Mouse (Mus musculus): ENCODE measurements around the gene Megf6.

The Megf6 gene

DNA sequence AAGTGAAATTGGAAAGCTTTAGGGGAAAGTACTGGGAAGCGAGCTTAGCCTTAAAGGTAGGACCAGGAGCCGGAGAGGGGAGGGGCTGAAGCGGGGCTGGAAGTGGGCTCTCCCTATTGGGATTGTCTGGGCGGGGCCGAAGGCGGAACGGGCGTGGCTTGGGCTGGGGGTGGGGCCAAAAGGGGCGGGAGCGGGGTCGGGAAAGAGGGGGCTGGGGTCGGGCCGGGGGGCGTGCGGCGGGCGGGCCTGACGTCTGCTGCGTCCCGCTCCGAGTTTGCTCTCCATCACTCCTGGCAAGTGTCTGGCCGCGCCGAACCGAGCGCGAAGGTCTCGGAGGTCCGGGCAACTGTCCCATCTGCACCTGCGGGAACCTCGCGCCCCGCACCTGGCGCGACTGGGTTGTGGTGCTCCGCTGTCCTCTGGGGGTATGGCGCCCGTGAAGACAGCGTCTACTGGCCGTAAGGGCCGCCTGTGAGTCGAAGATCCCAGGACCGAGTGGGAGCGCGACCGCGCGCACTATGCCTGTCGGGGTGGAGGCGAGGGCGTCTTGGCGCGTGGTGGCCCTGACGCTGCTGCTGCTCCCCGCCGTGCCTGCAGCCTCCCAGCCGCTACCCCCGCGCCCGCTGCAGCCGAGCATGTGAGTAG lies at the start of gene Megf6:
TSS of gene Megf6 (plus strand) at position 225 of the 645 bp plus-strand sequence.
- DNase-seq (ENCODE audit: low spot score in 2 of 2): no peak

DNA sequence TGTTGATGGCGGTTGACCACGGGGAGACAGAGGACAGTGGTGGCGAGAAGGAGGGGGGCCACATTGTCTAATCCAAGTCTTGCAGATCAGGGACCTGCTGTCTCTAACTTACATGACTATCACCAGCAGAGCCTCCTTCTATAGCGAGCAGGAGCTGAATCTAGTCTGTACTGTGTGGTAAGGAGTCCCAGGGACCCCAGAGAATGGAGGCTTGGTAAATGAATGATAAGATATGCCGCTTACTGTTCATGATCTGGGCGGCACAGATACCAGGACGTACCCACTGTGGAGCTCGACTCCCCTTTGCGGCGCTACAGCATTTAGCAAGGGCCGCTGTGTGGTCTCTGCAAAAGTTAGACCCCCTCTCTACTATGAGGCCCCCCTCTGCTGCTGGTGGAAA lies 48.7 kb upstream of the Megf6 start:
- no peak for DNase-seq (ENCODE audit: low spot score in 2 of 2)

DNA sequence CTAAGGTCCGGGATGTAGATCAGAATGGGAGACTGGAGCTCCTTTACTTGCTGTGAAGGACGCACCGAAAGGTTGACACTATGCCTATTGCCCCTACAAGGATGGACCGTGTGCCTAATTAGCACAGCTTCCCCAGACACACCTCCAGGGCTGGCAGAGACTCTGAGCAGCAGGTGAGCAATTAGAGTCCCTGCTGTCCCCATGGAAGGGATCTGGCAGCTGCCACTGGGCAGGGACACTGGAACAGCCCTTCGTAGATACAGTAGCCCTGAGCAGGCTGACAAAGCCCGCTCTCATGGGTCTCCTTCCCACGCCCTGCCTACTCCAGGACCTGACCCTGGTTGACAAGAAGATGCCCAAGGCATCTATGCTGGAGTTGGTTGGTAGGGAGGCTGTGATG lies 48.2 kb upstream of the Megf6 start:
- no peak for DNase-seq (ENCODE audit: low spot score in 2 of 2)

DNA sequence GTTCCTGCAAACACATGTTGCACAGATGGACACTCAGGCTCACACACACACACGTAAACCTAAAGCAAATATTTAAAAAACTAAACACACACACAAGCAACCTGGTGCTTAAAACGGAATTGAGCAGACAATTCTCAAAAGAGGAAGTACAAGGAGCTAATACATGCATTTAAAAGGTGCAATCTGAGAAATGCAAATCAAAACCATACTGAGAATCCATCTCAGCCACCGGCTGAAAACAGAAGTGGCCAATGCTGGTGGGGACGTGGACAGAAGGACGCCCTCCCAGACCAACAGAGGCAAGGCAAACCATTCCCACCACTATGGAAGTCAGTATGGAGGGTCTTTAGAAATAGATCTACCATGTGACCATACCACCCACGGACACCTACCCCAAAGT lies 47.0 kb upstream of the Megf6 start:
- no peak for DNase-seq (ENCODE audit: low spot score in 2 of 2)

DNA sequence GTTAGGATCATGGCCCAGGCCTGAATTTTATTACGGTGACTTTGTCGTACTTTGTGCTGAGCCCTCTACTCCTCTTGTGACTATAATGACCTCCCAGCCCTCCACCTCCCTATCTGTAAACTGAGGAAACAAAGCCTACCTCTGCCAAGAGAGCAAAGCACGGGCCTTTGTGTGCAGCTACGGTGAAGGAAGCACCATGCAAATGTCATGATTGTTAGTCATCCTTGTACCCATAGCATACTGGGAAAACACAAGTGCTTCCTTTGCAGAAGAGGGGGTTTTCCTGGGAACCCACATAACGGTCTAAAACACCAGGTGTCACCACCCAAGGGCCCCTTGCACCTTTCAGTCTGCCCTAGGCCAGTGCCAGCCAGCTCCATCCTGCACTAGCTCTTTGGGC lies 45.3 kb upstream of the Megf6 start:
- DNase-seq (ENCODE audit: low spot score in 2 of 2): no peak

DNA sequence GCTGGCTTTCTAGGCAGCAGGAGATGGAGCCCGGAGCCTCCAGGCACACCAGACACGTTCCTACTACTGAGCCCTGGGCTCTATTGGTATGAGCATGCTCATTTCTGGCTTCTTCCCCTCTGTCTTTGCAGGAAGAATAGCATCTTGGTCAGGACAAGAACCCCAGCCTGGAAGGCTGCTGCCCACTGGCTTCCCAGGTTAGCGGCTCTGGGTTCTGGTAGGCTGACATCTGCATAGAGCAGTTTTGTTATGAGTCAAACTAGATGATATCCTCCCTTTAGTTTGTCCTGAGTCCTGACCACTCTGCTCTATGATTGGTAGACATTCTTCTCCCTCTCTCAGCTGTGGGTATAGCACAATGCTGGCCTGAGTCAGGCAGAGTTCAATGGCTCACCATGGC lies 43.3 kb upstream of the Megf6 start:
- DNase-seq (ENCODE audit: low spot score in 2 of 2): no peak

DNA sequence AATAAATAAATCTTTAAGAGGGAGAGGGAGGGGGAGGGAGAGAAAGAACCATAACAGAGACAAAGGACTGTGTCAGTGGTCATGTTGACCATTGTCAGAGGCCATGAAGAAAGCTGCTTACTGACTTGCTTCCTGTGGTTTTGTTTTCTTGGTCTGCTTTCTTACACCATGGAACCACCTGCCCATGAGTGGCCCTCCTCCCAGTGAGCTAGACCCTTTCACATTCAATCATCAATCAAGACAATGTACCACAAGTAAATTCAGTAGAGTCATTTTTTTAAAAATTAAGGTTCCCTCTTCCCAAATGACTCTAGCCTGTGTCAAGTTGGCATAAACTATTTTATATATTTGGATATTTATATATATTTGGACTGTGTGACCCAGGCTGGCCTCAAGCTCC lies 40.6 kb upstream of the Megf6 start:
- no peak for DNase-seq (ENCODE audit: low spot score in 2 of 2)

DNA sequence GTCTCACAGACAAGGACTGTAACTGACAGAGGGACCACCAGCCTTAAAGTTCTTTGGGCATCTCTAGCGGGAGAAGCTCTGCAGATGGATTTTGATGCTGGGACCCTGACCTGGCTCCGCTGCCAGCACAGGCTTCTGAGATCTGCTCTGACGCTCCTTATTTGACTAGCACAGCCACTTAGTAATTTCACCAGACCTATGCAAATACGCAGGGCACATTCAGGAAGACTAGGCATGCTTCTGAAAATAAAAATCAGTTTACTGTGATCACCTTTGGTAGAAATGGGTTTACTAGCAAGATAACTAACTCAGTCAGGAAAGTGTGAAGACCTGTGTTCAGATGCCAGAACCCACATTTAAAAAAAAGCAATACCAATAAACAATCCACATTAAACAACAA lies 38.6 kb upstream of the Megf6 start:
- DNase-seq (ENCODE audit: low spot score in 2 of 2): no peak

DNA sequence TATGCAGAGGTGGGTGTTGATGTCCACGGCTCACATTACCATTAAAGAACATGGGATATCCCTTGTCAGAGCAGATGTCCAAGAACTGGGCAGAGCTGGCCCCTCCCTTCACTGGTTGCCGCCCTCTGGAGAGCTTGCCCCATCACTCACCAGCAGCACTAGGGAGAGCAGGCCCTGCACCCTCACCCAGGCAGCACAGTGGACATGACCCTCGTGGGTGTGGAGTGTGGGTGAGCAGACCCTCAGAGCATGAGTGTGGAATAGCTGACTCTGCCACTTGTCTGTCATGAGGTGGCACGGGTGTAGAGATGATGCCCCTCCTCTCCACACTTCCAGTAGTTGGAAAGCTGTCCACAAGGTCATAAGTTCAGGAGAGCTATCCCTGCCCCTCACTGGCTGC lies 35.7 kb upstream of the Megf6 start:
- no peak for DNase-seq (ENCODE audit: low spot score in 2 of 2)

DNA sequence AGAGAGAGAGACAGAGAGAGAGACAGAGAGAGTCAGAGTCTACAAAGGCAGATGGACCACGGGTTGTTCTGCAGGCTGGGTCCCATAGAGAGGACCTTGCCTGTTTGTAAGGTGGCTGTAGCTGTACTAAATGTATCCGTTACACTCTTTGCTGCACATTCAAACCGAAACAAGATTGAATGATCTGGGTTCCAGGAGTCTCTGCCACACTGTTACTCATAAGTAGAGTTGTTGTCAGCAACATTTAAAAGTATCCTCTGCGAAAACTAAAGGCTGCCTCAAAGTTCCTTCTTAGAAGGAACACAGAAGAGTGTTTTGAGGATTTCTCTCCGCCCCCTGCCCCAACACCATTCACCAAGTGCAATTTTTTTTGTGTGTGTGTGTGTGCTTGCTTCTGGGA lies 33.4 kb upstream of the Megf6 start:
- DNase-seq (ENCODE audit: low spot score in 2 of 2): no peak

DNA sequence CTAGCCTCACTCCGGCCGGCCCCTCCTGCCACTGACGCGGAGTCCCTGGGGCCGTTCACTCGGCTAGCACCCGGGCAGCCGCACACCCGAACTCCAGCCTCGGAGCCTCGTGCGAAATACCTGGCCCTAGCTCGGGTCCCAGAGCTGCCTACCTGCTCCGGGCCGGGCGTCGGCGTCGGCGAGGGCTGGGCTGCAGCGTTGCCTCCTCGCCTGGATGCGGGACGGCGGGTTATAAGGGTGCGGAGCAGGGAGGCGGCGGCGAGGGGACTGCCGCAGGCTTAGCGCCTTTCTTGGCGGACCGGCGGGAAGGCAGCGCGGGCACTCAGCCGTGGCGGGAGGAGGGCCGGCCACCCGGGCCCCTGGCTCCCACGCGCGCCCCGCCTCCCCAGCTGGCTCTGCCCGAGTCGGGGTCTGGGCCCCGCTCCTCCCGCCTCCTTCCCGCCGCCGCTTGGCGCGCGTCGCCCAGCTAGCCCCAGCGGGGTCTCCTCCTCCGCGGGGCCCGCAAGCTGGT lies 30.8 kb upstream of the Megf6 start:
- DNase-seq (ENCODE audit: low spot score in 2 of 2): no peak

DNA sequence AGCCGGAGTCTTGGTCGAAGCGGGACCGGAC lies 30.5 kb upstream of the Megf6 start, which contains the start of gene Trp73:
TSS of gene Trp73 (minus strand) at position 27 of the 31 bp plus-strand sequence.
- no peak for DNase-seq (ENCODE audit: low spot score in 2 of 2)

DNA sequence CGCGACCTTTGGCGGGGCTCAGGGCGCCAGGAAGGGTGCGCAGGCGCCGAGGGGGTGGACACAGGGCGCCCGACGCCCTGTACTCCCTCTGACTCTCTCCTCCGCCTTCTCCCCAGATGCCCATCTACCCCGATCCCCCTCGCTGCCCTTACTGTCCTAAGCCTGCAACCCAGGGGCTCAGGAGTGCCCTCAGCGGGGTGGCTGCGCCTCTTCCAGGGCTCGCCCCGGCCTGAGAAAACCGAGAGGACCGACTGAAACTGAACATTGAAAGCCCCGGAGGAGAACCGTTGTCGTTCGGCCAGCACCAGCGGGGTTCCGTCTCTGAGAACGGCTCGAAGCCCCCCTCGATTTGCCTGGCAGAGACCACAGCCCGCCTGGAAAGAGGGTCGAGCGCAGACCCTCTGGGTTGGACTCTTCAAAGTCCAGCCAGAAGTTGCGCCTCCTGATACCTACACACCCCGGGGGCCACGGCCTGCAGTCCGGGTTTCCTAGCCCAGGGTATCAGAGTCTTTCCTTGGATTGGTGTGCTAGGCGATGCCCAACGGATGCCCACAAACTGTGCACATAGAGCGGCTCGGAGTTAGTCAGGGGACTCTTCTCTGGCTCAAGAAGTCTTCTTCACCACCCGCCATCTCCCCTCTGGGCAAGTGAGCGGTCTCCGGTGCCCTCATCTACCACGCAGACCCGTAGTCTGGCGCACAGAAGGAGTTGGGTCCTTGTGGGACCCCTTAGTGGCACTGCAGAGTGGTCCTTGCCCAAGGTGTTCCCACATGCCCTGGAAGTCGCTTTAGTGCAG lies 30.1 kb upstream of the Megf6 start:
- DNase-seq (ENCODE audit: low spot score in 2 of 2): no peak

DNA sequence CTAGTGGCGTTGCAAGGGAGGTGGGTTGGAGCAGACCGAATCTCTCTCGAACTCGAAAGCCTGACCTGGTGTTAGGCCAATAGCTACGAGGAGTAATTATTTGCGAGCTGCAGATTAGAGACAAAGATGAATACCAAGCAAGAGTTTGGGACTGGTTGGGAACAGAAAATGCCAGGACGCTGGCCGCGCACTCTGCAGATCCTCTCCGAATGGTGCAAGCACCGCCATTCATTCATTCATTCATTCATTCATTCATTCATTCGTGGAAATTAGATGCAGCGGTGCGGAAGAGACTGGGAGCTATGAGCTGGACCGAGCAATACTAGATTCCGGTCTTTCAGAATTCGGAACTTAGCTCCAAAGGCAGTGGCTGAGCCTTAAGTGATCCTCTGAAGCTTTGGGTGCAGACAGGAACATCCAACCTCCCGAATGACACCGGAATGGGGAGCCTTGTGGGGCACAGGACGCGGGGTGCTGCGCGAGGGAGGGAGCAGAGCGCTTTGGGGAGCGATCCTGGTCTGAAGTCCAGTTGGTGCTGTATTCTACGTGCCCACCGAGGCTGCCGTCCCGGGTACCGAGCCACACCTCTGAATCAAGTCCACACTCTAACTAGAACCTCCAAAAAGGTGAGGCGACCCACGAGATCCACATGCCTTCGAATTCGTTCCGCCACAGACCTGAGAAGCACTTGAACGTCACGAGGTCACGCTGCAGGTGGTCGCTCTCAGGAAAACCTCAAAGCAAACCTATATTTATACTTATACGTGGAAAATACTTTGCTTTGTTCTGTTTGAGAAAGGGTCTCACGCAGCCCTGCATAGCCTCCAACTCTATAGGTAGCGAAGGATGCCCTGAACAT lies 29.3 kb upstream of the Megf6 start:
- no peak for DNase-seq (ENCODE audit: low spot score in 2 of 2)

DNA sequence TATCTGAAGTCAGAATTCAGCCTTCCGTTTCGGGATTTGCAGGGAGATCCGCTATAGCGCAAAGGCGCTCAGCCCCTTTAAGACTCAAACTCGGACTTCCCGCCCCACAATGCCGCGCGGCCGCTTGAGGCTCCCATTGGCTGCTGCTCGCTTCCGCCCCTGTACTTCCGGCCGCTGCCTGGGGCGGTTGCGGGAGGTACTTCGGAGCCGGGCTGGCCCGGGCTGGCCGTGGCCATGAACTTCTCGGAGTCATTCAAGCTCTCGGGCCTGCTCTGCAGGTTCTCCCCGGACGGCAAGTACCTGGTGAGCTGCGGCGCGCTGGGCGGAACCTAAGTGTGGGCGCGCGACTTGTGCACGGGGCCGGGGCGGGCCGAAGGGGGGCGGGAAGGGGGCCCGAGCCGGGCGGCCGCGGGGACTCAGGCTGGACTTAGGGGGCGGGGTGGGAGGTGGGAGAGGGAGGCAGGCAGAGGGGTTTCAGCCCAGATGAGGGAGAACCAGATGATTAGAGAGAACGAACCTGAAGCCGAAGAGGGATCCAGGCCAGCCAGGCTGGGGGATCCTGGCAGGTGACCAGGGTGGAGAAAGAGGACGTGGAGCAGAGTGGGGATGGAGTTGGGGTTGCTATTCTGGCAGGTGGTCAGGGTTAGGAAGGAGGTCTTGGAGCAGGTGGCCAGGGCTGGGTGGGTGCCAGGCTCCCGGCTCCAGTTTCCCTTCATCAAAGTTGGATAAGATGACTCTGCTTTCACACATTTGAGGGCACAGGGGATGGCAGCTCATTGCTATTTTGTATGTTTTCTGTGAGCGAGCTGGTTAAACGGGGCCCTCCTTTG lies 28.1 kb upstream of the Megf6 start, which contains the start of gene Wrap73:
TSS of gene Wrap73 (plus strand) at position 162 of the 830 bp plus-strand sequence.
- DNase-seq (ENCODE audit: low spot score in 2 of 2): peak; percentile 73 to 87

DNA sequence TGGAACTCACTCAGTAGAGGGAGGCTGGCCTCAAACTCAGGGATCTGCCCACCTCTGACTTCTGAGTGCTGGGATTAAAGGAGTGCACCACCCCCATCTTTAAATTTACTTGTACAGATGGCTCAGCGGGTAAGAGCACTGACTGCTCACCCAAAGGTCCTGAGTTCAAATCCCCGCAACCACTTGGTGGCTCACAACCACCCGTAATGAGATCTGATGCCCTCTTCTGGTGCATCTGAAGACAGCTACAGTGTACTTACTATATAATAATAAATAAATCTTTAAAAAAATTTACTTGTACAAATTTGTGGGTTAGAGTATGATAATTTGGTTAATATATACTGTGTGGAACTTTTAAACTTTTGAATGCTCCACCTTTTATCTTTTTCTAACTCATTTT lies 25.8 kb upstream of the Megf6 start:
- DNase-seq (ENCODE audit: low spot score in 2 of 2): no peak

DNA sequence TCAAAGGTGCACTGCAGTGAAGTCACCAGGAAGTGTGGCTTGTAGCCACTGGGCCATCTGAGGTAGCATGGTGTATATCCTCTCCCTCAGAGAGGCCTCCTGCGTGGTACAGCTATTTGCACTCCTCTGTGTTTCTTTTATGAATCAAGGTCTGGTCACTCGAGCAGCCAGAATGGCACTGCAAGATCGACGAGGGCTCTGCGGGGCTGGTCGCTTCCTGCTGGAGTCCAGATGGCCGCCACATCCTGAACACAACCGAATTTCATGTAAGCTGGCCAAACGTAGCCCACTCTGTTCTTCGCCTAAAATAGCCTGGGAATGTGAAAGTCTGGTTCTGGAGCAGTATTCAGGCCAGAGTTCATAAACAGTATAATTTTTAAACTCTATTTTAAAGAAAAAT lies 24.2 kb upstream of the Megf6 start:
- DNase-seq (ENCODE audit: low spot score in 2 of 2): no peak

DNA sequence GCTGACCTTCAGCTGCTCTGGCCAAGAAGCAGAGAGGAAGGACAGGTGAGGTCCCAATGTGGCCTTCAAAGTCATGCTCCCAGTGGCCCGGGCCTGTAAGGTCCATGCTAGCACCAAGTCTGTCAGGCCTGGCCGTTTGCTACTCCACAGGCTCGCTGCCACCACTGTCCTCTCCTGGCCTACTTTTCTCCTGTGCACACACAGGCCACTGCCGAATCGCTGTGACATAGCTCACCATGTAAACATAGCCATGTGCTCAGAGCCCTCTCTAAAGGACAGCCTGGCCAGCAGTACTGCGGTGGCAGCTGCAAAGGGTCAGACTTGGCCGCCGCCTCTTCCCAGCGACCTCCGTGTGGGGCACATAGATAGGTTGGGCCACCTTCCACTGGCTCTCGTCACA lies 16.4 kb upstream of the Megf6 start:
- no peak for DNase-seq (ENCODE audit: low spot score in 2 of 2)

DNA sequence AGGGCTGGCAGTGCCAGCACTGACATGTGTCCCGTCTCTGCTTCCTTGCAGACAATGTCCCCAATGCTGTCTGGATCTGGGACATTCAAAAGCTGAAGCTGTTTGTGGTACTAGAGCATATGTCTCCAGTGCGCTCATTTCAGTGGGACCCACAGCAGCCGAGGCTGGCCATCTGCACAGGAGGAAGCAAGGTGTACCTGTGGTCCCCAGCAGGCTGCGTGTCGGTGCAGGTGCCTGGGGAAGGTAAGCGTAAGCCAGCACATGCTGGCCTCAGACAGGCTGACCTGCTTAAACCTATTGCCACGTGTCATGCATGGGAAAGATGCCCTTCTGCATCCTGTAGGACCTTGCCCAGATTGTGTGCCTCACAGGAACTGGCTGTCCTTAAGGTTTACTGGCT lies 14.5 kb upstream of the Megf6 start:
- DNase-seq (ENCODE audit: low spot score in 2 of 2): no peak

DNA sequence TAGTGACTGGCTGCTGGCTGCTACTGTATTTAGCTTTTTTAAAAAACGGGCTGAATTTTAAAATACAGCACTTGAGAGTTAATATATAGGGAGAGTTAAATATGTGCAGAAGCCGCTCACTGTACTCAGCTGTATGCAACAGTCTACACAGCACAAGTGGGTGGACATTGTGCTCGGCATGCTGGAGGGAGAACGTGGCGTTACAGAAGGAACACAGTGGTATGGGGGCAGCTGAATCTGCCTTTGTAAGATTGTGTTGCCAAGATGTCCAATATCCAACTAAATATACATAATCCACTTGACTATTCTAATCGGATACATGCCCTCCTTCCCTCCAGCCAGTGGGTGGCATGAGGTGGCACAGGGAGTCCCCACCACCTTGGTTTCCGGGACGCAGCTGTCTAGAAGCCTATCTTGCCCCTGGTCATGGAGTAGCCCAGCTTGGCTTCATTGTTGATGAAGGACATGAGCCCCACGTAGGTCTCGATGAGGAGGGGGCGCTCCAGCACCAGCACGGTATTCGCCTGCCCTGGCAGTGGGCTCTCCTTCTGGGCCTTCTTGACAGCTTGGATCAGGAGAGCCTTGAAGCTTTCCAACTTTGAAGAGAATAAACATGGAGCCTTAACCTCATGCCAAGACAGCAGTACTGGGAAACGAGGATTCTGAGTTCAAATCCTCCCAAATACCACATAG lies 12.4 kb upstream of the Megf6 start:
- no peak for DNase-seq (ENCODE audit: low spot score in 2 of 2)

DNA sequence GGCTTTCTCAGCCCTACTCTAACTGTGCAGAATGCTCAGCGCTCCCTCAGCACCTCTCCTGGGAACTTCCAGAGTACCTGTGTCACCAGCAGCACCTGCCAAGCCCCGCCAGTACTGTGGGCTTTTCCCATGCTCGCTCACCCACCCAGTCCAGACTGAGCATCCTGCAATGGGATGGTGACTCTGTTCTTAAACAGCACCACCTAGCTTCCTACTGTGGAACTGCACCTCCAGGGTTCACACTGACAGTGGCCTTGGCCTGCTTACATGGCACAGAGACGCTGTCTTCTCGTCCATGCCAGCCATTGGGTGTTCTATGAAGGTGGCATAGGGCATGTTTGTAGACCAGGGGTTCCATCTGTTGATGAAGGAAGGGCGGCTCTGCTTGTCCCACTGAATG lies 11.5 kb upstream of the Megf6 start:
- peak; percentile 58 to 80 for DNase-seq (ENCODE audit: low spot score in 2 of 2)
